Mouse (Mus musculus): ENCODE data around the gene Epas1.

Epas1 gene

DNA sequence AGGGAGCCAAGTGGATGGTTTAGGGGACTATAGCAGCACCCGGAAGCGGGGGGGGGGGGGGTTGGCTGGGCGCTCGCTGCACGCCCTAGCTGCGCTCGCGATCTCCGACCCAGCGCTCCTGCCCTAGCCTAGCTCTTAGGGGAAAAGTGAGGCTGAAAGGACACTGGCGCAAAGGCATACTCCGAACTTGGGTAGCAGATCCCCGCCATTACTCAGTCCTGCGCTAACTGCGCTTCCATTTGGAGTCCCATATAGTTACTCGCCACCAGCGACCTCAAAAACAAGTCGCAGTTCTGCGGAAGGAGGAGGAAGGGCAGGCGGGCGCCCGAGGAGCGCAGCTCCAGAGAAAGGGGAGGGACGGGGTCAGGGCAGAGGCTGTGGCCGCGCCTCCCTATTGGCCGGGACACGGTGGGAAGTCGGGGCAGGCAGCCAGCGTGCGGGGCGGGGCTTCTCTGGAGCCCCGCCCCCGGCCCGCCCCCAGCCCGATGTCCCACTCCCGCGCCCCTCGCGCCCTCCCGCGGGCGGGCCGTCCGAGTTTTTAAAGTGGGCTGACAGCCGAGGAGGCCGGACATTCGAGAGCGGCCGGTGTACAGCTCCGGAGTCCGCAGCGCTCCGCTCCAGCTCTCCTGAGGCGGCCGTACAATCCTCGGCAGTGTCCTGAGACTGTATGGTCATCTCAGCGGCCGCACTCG is at the start of gene Epas1:
TSS of gene Epas1 (plus strand) at position 571 of the 692 bp plus-strand sequence.
- peak; percentile 69 to 72 for DNase-seq (ENCODE audit: low spot score in 2 of 2)

DNA sequence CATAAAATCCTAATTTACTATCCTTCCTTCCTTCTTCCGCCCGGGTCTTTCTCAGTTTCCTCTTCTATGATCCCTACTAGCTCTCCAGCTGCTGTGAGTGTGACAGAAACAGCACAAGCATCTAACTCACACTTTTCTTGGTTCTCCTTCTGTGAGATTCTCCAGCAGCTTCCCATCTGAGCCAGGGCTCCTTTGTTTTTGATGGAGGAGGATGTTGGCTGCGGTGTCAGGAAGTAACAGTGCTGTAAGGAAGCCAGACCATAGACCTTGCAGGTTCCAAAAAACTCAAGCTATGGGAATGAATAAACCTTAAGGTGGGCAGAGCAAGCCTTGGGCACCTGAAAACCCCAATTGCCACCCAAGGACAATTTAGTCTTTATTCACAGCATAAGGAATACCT is 48.3 kb upstream of the Epas1 start:
- no peak for DNase-seq (ENCODE audit: low spot score in 2 of 2)

DNA sequence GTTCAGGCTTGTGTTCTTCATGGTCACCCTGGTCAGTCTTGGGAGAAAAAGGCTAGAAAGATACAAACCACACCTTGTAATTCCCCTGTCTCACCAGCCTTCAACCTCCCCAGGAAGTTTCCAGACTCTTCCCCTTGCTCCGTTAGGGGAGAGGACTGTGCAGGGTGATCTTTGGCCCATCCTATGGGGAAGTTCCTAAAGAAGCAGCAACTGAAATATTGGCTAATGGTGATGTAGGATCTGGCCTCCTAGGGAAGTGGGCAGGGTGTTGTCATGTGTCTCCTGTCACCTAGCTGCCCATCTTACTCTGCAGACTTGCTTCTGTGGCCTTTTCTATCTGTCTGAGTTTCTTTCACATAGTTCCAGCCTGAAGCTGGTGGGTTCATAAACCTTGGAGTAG is 47.0 kb upstream of the Epas1 start:
- no peak for DNase-seq (ENCODE audit: low spot score in 2 of 2)

DNA sequence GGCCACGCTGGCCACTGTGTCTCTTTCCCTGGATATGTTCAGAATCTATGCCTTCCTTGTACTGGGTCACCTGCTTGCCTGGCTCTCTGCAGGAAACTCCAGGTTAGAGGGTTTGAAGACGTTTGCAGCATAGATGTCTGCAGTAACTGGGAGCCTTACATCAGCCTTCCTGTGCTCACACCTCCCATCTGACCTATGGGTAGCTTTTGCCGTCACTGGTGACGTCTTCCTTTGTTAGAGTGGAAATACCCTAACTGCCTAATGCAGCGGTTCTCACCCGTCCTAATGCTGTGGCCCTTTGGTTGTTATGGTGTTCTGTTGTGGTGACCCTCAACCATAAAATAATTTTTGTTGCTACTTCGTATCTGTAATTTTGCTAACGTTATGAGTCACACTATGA is 43.7 kb upstream of the Epas1 start:
- no peak for DNase-seq (ENCODE audit: low spot score in 2 of 2)

DNA sequence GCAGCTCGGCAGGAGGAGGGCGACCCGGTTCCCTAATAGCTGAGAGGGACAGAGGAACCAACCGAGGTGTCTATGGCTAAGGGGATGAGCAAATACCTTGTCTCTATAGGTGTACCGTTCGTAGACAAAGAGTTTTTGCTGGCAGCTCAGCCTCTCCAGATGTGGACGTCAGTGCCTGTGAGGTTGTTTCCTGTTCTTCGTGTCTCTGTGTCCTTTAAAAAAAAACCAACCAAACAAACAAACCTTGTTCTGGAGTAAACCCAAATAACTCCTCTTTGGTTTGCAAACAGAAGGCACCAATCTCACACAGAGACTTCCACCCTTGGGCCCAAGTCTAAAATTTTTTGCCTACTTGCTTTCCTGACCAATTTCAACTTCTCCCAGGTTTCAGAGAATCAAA is 43.1 kb upstream of the Epas1 start:
- DNase-seq (ENCODE audit: low spot score in 2 of 2): no peak

DNA sequence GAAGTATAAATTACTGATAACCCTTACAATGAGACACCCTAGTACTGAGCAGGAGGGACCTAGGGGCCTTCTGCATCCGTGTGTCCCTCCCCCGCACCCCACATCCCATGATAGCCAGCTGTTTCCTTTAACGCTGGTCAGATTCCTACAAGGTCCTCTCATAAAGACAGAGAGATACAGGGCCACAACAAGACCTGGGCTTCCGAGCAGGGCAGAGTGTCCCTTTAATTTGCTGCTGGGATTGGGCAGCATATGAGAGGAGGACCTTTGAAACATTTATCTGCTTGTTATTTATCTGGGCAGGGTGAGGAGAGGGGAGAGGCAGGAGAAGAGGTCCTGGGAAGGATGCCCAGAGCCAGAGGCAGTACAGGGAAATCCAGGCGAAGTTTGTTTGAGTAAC is 41.6 kb upstream of the Epas1 start:
- no peak for DNase-seq (ENCODE audit: low spot score in 2 of 2)

DNA sequence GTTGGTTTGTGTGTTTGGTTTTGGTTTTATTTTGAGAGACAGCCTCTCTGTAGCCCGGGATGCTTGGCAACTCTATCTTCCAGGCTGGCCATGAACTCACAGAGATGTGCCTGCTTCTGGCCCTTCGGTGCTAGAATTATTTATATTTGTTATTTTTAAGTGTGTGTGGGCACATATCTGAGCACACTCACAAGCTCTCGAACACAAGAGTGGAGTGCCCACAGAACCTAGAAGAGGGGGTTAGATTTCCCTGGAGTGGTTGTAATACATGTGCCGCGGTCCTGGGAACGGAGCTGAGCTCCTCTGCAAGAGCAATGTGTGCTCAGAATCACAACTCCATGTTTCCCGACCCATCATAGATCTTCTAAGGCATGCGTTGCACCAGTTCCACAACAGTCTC is 40.9 kb upstream of the Epas1 start:
- no peak for DNase-seq (ENCODE audit: low spot score in 2 of 2)

DNA sequence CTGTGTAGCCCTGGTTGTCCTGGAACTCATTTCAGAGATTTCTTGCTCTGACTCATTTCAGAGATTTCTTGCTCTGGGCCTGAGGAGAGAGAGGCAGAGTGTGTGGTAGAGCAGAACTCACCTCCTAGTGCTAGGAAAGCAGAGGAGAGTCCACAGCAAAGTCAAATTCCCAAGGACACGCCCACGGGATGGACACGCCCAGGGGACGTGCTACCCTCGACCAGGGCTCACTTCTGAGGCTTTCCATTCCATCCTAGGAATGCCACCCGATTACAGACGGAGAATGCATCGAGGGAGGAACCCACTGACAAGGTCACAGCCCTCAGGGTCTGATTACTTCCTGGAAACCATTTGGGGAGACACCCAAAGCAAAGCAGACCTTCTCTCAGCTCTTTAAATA is 39.9 kb upstream of the Epas1 start:
- DNase-seq (ENCODE audit: low spot score in 2 of 2): no peak

DNA sequence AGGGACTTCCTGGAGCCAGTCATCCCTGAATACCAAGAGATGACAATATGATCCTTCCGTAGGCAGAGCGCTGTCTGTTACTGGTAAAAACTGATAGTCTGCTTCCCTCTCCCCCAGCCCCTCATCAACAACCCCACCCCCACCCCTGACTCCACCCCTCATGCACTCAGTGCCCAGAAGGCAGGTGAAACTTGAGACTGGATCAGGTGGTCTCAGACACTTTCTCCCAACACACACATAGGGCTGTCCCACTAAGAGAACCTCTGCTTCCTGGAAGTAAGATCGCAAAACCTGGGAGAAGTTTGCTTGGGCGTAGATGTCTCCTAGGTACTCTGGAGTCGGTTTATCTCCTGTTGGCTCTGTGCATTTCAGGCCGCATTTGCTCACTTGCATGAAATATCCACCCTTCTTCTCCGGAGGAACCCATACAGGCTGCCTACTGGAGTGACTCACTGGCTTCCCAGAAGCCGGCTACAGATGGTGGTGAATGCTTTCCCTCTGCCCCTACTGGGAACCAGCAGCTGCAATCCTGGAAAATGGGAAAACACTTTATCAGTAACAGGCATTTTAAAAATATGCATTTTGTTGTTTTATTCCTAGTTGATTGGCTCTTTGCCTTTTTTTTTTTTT is 28.6 kb upstream of the Epas1 start:
- DNase-seq (ENCODE audit: low spot score in 2 of 2): no peak

DNA sequence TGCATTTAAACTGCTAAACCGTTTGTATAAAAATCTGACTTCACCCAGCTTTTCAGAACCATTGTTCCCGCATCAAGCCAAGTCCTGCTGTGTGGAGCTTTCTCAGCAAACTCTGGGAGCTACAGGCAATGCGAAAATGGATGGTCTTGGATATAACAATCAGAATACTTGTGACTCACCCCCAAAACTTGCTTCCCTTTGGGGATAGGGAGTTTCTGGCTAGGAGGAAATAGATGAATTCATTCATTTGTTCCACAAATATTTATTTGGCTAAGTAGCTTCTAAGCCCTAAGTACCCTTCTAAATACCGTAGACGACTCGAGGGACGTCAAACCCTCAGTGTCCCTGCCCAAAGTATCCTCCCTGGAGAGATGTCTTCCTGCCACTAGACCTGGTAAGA is 27.0 kb upstream of the Epas1 start:
- DNase-seq (ENCODE audit: low spot score in 2 of 2): no peak

DNA sequence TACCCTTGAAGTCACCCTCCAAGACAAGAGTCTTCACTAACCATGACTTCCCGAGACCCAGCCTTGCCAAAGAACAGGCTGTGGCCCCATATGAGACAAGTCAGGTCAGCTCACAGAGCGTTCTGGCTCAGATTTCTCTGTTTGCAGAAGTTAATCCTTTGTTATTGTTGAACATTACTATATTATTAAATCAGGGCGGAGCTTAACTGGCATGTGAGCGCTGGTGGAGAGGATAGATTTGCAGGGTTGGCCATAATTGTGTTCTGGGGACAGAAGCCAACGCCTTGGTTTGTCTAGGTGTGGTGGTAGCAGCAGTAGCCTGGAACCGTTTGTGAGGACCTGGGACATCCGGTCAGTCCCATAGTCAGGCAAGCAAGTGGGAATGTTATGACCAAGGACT is 26.5 kb upstream of the Epas1 start:
- no peak for DNase-seq (ENCODE audit: low spot score in 2 of 2)

DNA sequence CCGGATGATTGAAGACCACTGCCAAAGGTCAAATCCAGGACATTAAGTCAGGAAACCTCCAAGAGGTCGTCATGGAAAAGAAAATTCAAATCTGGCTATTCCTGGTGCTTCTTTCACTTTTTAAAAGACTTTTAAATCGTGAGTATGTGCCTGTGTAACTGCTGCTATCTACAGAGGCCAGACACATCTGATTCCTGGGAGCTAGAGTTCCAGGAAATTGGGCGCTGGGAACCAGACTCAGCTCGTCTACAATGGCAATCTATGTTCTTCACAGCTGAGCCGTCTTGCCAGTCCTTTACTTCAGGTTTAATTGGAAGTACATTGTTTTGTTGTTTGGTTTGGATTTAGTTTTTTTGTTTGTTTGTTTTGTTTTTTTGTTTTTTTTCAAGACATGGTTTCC is 22.2 kb upstream of the Epas1 start:
- DNase-seq (ENCODE audit: low spot score in 2 of 2): no peak

DNA sequence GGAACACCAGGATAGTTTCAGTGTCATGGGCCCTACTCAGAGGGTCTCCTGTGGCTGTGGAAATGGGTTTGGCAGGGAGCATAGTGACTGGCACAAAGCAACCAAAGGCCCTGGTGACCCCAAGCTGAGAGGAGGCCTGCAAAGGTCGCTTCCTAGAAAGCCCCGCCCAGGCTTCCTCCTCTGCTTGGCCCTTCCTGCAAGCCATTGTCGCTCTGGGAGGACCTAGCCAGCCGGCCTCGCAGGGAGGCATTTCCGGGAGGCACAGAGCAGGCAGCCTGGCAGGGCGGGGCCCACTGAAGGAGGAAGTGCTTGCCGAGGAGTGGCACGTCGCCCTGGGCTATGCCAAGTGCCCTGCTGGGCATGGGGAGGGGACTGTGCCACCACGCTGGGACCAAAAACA is 21.5 kb upstream of the Epas1 start:
- DNase-seq (ENCODE audit: low spot score in 2 of 2): peak; percentile 38 to 45

DNA sequence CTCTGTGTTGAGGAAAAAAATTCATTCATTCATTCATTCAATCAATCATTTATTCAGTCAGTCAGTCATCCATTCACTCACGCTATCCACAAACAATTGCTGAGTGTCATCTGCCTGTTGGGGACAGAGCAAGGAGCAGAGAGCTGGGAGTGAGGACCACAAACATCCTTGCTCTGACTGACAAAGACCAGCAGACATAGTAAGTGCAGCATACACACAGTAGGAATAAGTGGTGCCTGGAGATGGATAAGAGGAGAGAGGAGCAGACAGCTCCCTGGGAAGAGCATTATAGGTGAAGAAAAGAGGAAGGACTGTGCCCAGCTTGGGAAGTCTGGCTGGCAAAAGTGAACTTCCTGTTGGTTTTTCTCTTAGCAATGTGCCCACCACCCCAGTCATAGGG is 21.0 kb upstream of the Epas1 start:
- no peak for DNase-seq (ENCODE audit: low spot score in 2 of 2)

DNA sequence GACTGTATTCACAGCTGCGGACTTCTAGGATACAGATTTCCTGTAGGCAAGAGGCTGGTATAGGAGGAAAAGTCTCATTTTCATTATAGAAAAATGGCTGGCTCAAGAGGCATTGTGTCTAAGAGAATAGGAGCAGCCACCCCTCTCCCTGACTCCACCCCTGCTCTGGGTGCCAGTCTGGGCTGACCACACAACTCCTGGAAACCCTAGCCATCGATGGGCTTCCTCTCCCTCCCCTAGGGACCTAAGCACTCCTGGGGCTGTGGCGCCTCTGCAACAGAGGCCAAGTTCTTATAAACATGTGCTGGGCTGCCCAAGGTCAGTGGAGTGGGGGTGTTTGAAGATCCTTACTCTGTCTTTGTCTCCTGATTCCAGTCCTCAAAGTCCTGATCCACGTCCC is 19.9 kb upstream of the Epas1 start:
- DNase-seq (ENCODE audit: low spot score in 2 of 2): no peak

DNA sequence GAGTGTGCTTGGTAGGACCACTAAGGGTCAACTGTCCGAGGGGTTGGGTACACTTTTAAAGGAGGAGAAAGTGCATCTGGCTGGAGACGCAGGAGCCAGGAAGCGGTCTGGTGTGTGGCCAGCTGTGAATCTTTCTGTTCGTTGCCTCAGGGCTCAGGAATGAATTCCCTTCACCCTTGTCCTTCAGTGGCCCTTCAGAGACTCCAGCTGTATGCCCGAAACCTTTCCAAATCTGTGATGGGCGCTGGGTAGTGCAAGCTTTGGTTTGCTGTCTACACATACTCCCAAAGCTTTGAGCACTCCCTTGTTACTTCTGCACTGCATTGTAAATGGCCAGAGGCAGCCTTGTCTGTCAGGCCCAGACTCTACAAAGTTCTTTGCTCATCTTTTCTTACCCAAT is 15.0 kb upstream of the Epas1 start:
- DNase-seq (ENCODE audit: low spot score in 2 of 2): no peak

DNA sequence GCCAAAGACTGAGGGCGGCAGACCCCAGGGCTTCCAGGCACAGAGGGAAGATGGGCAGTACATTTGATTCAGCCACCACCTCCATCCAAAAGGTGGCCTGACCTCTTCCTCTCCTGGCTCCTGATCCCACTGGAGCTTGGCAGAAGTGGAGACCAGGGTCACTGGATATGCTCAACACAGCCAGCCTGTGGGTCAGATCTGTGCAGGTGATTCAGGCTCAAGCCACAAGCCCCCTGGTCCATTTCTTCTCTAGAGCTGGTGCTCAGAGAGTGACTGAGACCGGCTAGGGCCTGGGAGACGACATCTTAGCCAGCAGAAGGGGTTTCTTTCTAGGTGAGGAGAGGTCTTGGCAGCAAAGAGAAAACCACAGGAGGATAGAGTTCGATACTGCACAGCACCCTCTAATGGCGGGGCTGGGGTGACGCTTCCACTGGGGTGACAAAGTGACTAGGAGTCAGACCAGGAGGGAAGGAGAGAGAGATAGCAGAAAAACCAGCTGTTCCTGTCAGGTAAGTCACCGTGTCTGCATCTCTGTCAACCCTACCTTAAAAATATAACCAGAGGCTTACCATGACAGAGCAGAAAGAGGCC is 10.1 kb upstream of the Epas1 start:
- DNase-seq (ENCODE audit: low spot score in 2 of 2): no peak

DNA sequence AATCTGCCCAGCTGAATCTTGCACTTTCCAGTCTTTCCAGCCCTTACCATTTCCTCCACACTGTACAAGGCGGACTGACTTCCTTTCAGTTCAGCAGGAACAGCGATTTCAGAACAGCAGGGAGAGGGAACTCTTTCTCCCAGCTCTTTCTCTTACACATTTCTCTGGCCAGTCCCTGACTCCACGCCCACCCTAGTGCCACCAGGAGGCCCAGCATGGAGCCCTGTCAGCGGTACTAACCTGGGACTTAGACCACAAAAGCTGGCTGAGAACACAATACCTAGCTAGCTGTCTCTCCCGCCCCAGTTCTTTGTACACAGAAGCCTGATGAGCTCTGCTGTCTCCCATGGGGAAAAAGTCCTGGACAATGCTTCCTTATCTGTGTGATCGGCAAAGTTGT is 8.6 kb upstream of the Epas1 start:
- DNase-seq (ENCODE audit: low spot score in 2 of 2): no peak

DNA sequence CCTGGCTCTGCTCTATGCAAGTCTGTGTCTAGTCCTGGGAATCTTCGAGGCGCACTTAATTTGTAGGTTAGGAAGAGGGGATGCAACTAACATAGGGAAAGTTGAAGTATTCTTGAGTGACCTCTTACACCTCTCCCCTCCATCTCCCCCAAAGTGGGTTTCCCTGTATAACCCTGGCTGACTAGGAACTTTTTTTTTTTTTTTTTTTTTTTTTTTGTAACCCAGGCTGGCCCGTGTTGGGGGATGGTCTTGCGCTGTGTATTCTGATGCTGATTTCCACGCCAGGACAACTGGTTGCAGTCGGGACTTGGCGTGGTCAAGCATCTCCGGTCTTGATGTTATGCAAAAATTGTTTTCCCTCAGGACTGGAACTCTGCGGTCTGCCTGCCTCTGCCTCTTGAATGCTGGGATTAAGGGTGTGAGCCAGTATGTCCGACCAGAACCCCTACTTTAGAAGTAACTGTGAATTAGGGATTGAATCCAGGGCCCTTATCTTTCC is 2.1 kb upstream of the Epas1 start:
- DNase-seq (ENCODE audit: low spot score in 2 of 2): no peak

DNA sequence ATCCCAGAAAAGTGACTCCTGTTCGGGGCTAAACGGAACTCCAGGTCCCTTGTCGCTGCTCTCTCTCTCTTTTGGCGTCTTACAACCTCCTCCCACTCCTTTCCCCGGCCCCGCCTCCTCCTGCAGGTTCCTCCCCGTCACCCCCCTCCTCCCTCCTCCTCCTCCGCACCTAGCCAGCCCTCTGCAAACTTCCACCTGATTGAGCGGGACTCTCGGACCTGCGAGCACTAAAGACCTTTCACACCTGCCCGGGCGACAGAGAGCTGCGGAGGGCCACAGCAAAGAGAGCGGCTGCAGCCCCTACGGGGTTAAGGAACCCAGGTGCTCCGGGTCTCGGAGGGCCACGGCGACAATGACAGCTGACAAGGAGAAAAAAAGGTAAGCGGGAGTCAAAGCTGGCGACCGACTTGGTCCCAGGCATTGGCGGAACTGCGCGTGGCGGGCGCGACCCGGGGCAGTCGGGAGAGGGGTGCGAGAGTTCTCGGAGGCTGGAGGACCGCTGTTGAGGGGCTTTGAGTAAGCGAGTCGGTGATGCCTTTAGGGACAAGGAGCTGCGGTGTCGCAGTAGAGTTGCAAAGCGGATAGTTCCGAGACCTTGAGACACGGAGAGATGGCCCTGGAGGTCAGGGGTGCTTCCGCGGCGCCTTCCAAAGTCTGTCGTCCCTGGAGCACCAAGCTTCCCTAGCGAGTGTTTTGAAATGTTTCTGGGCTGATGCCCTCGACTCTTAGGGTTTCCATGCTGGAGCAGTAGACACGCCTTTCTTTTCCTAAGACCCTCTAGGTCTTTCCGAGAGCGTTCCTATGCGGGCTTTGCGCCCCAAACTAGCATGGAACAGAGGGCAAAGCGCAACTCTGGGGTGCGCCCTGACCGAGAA is 668 bp downstream of the Epas1 start:
- peak in 1 of 2 experiments; percentile 20 for DNase-seq (ENCODE audit: low spot score in 2 of 2)

DNA sequence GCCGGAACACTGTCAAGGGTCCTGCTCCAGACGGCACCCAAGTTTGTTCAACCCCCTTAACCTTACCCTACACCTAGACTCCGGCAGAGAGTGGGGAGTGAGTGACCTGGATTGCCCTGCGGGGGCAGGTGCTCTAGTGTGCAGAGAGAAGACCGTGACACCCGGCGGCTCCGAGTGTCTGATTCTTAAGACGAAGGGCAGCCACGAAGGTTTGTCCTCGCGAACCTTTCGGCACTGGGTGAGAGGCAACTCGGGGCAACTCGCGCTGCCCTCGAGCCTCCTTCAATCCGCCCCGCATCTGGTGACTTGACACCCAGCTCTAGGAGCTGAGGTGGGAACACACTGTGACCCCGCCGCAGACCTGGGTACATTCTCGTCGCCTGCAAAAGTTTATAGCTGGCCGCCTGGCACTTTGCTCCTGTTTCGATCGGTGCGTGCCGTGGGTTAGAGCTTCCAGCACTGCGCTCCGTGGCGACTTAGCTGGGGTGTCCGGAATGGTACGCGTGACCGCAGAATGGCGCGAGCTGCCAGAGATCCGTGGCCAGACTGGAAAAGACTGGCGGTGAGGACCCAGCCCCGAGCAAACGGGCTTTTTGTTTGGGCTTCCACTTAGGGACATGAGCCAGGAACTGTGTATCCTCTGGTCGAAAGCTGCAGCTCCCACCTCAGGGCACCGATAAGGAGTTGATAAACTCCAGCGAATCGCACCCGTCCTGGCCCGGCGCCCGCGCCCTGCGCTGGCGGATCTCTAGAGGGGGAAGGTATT is 1.5 kb downstream of the Epas1 start:
- DNase-seq (ENCODE audit: low spot score in 2 of 2): peak in 1 of 2 experiments; percentile 17
